Mouse (Mus musculus): ENCODE data around the gene Ltbp3. TPM values are rescaled to one million over a fixed set of nuclear protein-coding genes. Genes with fewer than 3 reads are reported as not detected.

Ltbp3 gene
- 51.9 and 59.6 TPM in 2 replicates for polyA plus RNA-seq (2015; fragmentation: Nextera tagmentation; extraction: Ambion mirVana)

GRCm38 (mm10) chr19:5740320-5741317 is at the start of gene Ltbp3:
Gene Ltbp3, plus strand, starts transcription at chr19:5740904.
- Histone ChIP-seq H3K4me3 (ENCODE audit: low read depth, low read length) (peak within 1 kb of the TSS; percentile 72), H3K9ac (replicated peaks; ENCODE audit: low read depth) (peak within 1 kb of the TSS; percentile 84), H3K4me2 (replicated peaks; ENCODE audit: low read depth, low read length) (peak within 1 kb of the TSS; percentile 96), H3K9me3 (ENCODE audit: low read length) (no peaks in the 10 kb centered on the region), H3K4me1 (ENCODE audit: insufficient read depth, low read depth, low read length) (peaks cover 26% of the 10 kb centered on the region), H3K27ac (ENCODE audit: low read length) (peak within 1 kb of the TSS; percentile 89), H3K36me3 (ENCODE audit: insufficient read depth, low read length) (no peaks in the 10 kb centered on the region), H3K27me3 (replicated peaks; ENCODE audit: insufficient read depth, low read length) (no peaks in the 10 kb centered on the region)
- TF ChIP-seq EP300 (IDR thresholded peaks at IDR 0.05) (peak; percentile 72), CTCF (IDR thresholded peaks at IDR 0.05) (no peak)
- ATAC-seq, result peak; percentile 71
- peak; percentile 93 for DNase-seq (ENCODE audit: low spot score)
- WGBS, result 15% methylated on average over 12 of the region's 14 CpGs

DNA sequence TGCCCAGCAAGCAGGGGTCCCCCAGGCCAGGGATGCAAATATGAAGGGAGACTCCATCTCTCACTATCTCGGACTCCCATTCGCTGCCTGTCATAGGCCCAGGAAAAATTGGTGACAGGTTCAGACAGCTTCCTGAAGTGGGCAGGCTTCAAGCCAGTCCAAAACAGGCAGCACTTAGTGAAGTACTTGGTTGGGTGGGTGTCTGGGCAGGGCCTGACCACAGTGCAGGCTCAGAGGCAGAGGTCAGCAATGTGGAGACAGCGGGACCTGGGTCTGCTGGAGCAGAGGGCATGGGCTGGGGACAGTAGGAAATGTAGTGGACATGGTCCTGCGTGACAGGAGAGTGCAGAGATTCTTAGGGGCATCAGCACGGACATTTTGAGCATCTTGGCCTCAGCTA is 49.1 kb upstream of the Ltbp3 start:
- Histone ChIP-seq H3K9me3 (ENCODE audit: low read length) (no peaks in the 10 kb centered on the region), H3K27ac (ENCODE audit: low read length) (peak overlapping the region; percentile 97), H3K4me2 (replicated peaks; ENCODE audit: low read depth, low read length) (peak overlapping the region; percentile 99), H3K9ac (replicated peaks; ENCODE audit: low read depth) (peak overlapping the region; percentile 76), H3K4me3 (ENCODE audit: low read depth, low read length) (peak overlapping the region; percentile 70), H3K36me3 (ENCODE audit: insufficient read depth, low read length) (peaks cover 33% of the 10 kb centered on the region; the same call in 1 of the 2 replicates), H3K4me1 (ENCODE audit: insufficient read depth, low read depth, low read length) (peaks cover 25% of the 10 kb centered on the region), H3K27me3 (replicated peaks; ENCODE audit: insufficient read depth, low read length) (no peaks in the 10 kb centered on the region)
- ATAC-seq (no peak), DNase-seq (ENCODE audit: low spot score) (no peak)
- TF ChIP-seq EP300 (IDR thresholded peaks at IDR 0.05) (no peak), CTCF (IDR thresholded peaks at IDR 0.05) (no peak)
- 54% methylated on average over 5 of the region's 5 CpGs for WGBS

- Histone ChIP-seq H3K4me1 (ENCODE audit: insufficient read depth, low read depth, low read length) (peaks cover 25% of the 10 kb centered on the region), H3K4me2 (replicated peaks; ENCODE audit: low read depth, low read length) (peak overlapping the region; percentile 99), H3K9me3 (ENCODE audit: low read length) (no peaks in the 10 kb centered on the region), H3K36me3 (ENCODE audit: insufficient read depth, low read length) (peaks cover 40% of the 10 kb centered on the region), H3K4me3 (ENCODE audit: low read depth, low read length) (peak overlapping the region; percentile 70), H3K9ac (replicated peaks; ENCODE audit: low read depth) (peak overlapping the region; percentile 76), H3K27me3 (replicated peaks; ENCODE audit: insufficient read depth, low read length) (no peaks in the 10 kb centered on the region), H3K27ac (ENCODE audit: low read length) (peak overlapping the region; percentile 97)
- 41% methylated on average over 10 of the region's 10 CpGs for WGBS
- TF ChIP-seq EP300 (IDR thresholded peaks at IDR 0.05), result peak; percentile 42
- TF ChIP-seq CTCF (IDR thresholded peaks at IDR 0.05), result no peak
- ATAC-seq (peak; percentile 20), DNase-seq (ENCODE audit: low spot score) (peak; percentile 75)
Observed at GRCm38 (mm10) chr19:5692086-5692912, 48.4 kb upstream of the Ltbp3 start.

GRCm38 (mm10) chr19:5692913-5693396 is 47.7 kb upstream of the Ltbp3 start:
- WGBS, result 47% methylated on average over 10 of the region's 10 CpGs

DNA sequence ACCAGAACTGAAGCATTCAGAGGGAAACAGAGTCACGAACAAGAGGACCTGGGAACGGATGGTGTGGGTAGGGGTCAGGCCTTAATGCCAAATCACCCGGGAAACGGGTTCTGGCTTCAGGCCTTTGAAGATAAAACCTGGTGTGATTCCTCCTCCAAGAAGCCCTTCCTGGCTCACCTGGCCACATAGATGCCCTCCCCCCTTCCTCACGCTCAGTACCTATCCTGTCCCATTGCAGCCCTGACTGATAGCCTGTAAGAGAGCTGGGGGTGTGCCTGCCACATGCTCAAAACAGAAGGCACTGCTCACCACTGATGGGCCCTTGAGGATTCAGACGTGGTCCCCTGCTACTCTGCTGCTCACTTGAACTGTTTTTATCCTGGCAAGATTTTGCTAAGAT is 46.9 kb upstream of the Ltbp3 start:
- Histone ChIP-seq H3K27ac (ENCODE audit: low read length) (no peak overlapping the region), H3K27me3 (replicated peaks; ENCODE audit: insufficient read depth, low read length) (no peaks in the 10 kb centered on the region), H3K9me3 (ENCODE audit: low read length) (no peaks in the 10 kb centered on the region), H3K4me2 (replicated peaks; ENCODE audit: low read depth, low read length) (peak overlapping the region; percentile 99), H3K36me3 (ENCODE audit: insufficient read depth, low read length) (peaks cover 55% of the 10 kb centered on the region), H3K4me1 (ENCODE audit: insufficient read depth, low read depth, low read length) (peaks cover 19% of the 10 kb centered on the region), H3K9ac (replicated peaks; ENCODE audit: low read depth) (0 out of 2 replicates have a peak overlapping the region, but pooled peaks have one; percentile 76), H3K4me3 (ENCODE audit: low read depth, low read length) (no peak overlapping the region)
- WGBS, result 78% methylated on average over 6 of the region's 6 CpGs
- TF ChIP-seq EP300 (IDR thresholded peaks at IDR 0.05) (no peak), CTCF (IDR thresholded peaks at IDR 0.05) (no peak)
- no peak for ATAC-seq
- DNase-seq (ENCODE audit: low spot score), result no peak

More at GRCm38 (mm10) chr19:5692913-5693396, 47.7 kb upstream of the Ltbp3 start:
- DNase-seq (ENCODE audit: low spot score) (no peak), ATAC-seq (no peak)
- no peaks in the 10 kb centered on the region for H3K9me3 ChIP-seq (ENCODE audit: low read length)
- H3K4me3 ChIP-seq (ENCODE audit: low read depth, low read length), result peak overlapping the region; percentile 70; the same call in 1 of the 2 replicates
- no peaks in the 10 kb centered on the region for H3K27me3 ChIP-seq (replicated peaks; ENCODE audit: insufficient read depth, low read length)
- peak overlapping the region; percentile 97 for H3K27ac ChIP-seq (ENCODE audit: low read length)
- H3K4me1 ChIP-seq (ENCODE audit: insufficient read depth, low read depth, low read length), result peaks cover 21% of the 10 kb centered on the region
- peak overlapping the region; percentile 99 for H3K4me2 ChIP-seq (replicated peaks; ENCODE audit: low read depth, low read length)
- TF ChIP-seq CTCF (IDR thresholded peaks at IDR 0.05), result no peak
- no peak for TF ChIP-seq EP300 (IDR thresholded peaks at IDR 0.05)
- H3K9ac ChIP-seq (replicated peaks; ENCODE audit: low read depth), result peak overlapping the region; percentile 76; the same call in 1 of the 2 replicates
- H3K36me3 ChIP-seq (ENCODE audit: insufficient read depth, low read length), result peaks cover 47% of the 10 kb centered on the region

All from lung, postnatal 0 days (tissue).